Mouse (Mus musculus): ENCODE results near the gene Fam83f. TPM values are rescaled to one million over a fixed set of nuclear protein-coding genes. Genes with fewer than 3 reads are reported as not detected.
A peak's percentile ranks its signal among the peaks of the same experiment; 100 is the strongest.

Fam83f gene
- 0.93 and 2.3 TPM in 2 replicates for total RNA-seq (2014; rRNA removed)
- polyA plus RNA-seq (2015; fragmentation: Nextera tagmentation; extraction: Ambion mirVana) = 0.48 and 0.65 TPM in 2 replicates

DNA sequence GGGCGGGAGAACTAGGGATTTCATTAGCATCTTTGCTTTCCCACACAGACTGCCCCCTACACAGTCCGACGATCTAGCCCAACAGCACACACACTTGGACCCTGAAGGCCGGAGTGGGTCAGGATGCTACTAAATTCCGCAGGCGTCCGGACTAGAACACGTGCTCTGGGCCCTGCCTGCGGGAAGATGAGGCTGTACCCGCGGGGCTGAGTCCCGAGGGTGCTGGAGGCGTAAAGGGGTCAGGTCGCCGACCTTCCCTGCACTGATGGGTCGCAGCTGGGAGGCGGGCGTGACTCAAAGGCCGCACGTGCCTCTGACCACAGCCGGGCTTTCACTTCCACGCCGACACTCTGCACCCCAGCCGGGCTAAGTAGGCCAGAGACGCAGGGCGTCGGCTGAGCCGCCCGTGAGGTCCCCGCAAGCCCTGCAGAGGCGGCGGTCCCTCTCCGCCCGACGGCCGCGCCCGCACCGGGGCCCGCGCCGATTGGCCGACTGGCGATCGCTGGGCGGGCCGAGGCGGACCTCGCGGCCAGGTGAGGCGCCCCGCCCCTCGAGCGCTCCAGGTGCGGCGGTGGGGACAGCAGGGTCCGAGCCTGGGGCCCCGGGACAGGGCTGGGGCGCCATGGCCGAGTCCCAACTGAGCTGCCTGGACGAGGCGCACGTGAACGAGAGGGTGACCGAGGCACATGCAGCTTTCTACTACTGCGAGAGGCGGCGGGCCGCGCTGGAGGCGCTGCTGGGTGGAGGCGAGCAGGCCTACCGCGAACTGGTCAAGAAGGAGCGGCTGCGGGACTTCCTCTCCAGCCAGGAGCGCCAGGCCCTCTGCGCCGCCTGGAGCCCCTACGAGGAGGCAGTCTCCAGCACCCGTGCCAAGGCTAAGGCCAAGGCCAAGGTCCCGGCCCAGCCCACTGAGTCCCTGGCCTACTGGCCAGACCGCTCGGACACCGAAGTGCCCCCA, at the start of gene Fam83f:
Gene Fam83f, plus strand, starts transcription at position 553 of the 958 bp plus-strand sequence.
- no peak for TF ChIP-seq CTCF (IDR thresholded peaks at IDR 0.05)
- WGBS = 5% methylated on average over 68 of the region's 85 CpGs

DNA sequence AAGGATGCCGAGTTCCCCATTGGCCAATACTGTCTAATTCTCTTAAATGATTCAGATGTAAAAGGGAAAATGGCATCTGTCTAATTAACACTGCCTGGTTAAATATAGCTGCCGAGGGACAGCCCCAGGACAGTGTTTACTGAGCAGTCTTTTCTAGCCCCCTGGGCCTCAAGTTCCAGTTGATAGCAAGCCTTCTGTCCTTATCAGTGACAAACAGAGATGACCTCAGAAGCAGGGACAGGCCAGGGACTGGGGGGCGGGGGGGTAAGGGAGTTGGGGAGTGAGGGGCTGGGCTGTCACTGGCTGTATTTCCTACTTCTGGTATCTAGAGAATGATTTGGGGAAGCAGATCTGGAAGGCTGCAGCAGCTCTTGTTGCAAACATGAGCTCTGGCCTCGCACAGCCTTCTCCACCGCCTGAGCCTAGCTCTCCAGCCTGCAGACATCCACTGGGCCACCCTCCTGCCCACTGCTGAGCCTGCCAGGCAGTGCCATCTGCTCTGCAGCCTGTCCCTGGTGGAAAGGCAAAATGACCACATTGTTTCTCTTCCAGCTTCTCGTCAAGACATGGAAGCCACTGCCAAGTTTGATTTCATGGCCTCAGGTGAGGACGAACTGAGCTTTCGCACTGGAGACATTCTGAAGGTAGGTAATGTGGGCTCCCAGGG, 48.3 kb upstream of the Fam83f start:
- H3K9me3 ChIP-seq (ENCODE audit: low read length) = no peaks in the 10 kb centered on the region
- ATAC-seq (ENCODE audit: low FRiP score) = no peak
- no peak overlapping the region for H3K4me3 ChIP-seq (ENCODE audit: low read depth, low read length)
- no peaks in the 10 kb centered on the region; the same call in 1 of the 2 replicates for H3K4me1 ChIP-seq (ENCODE audit: insufficient read depth, low read length)
- TF ChIP-seq CTCF (IDR thresholded peaks at IDR 0.05) = no peak
- H3K4me2 ChIP-seq (ENCODE audit: low read depth, low read length, poor library complexity, severe bottlenecking) = no peak overlapping the region
- no peaks in the 10 kb centered on the region for H3K36me3 ChIP-seq (ENCODE audit: insufficient read depth, low read length)
- no peak overlapping the region for H3K27ac ChIP-seq (ENCODE audit: low read depth, low read length)
- 46% methylated on average over 8 of the region's 8 CpGs for WGBS
- no peak overlapping the region for H3K9ac ChIP-seq (replicated peaks; ENCODE audit: low read length, poor library complexity, severe bottlenecking)
- DNase-seq (ENCODE audit: low spot score) = peak; percentile 26
- no peaks in the 10 kb centered on the region for H3K27me3 ChIP-seq (ENCODE audit: insufficient read depth, low read length)

More for the DNA sequence above, at the start of gene Fam83f:
- Histone ChIP-seq H3K4me3 (ENCODE audit: low read depth, low read length) (peak within 1 kb of the TSS; percentile 29), H3K27ac (ENCODE audit: low read depth, low read length) (peak within 1 kb of the TSS; percentile 43; the same call in 1 of the 2 replicates), H3K9ac (replicated peaks; ENCODE audit: low read length, poor library complexity, severe bottlenecking) (peak within 1 kb of the TSS; percentile 45; the same call in 1 of the 2 replicates), H3K36me3 (ENCODE audit: insufficient read depth, low read length) (no peaks in the 10 kb centered on the region), H3K27me3 (ENCODE audit: insufficient read depth, low read length) (peaks cover 5% of the 10 kb centered on the region; the same call in 1 of the 2 replicates), H3K9me3 (ENCODE audit: low read length) (no peaks in the 10 kb centered on the region), H3K4me1 (ENCODE audit: insufficient read depth, low read length) (peaks cover 9% of the 10 kb centered on the region), H3K4me2 (ENCODE audit: low read depth, low read length, poor library complexity, severe bottlenecking) (peak within 1 kb of the TSS; percentile 50)
- ATAC-seq (ENCODE audit: low FRiP score) (no peak), DNase-seq (ENCODE audit: low spot score) (no peak)

DNA sequence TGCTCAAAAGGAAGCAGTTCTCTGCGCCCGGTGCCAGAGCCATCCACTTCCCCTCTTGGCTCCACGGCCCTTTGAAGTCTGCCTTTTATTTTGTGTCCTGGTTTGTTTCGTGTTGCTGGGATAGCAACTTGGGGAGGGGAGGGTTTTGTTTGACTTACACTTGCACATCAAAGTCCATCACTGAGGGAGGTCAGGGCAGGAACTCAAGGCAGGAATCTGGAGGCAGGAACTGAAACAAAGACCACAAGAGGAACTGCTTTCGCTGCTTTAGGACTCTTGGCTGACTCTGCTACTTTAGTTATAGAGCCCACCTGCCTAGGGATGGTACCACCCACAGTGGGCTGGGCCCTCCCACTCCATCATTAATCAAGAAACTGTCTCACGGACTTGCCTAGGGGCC, 45.2 kb upstream of the Fam83f start:
- Histone ChIP-seq H3K36me3 (ENCODE audit: insufficient read depth, low read length) (no peaks in the 10 kb centered on the region), H3K4me1 (ENCODE audit: insufficient read depth, low read length) (no peaks in the 10 kb centered on the region; the same call in 1 of the 2 replicates), H3K27ac (ENCODE audit: low read depth, low read length) (no peak overlapping the region), H3K9me3 (ENCODE audit: low read length) (no peaks in the 10 kb centered on the region), H3K4me2 (ENCODE audit: low read depth, low read length, poor library complexity, severe bottlenecking) (no peak overlapping the region), H3K4me3 (ENCODE audit: low read depth, low read length) (no peak overlapping the region), H3K9ac (replicated peaks; ENCODE audit: low read length, poor library complexity, severe bottlenecking) (no peak overlapping the region), H3K27me3 (ENCODE audit: insufficient read depth, low read length) (no peaks in the 10 kb centered on the region)
- DNase-seq (ENCODE audit: low spot score) (no peak), ATAC-seq (ENCODE audit: low FRiP score) (no peak)
- no peak for TF ChIP-seq CTCF (IDR thresholded peaks at IDR 0.05)
- WGBS = 56% methylated on average over 6 of the region's 6 CpGs

DNA sequence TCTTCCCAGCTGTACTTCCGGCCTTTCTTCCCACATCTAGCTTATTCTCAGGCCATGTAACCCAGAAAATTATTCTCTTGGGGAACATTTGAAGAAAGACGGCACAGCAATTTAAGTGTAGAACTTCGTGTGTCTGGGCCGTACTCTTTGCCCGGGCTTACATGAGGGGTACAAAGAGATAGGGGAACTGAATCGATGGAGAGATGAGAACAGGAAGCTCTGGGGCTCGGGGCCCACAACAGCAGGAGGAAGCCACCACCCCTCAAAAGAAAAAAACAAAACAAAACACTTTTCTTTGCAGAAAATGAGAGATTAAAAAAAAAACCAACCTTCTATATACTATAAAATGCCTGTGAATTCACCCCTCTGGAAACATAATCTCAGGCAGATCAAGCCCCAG, 41.5 kb upstream of the Fam83f start:
- ATAC-seq (ENCODE audit: low FRiP score) = no peak
- H3K36me3 ChIP-seq (ENCODE audit: insufficient read depth, low read length) = no peaks in the 10 kb centered on the region

DNA sequence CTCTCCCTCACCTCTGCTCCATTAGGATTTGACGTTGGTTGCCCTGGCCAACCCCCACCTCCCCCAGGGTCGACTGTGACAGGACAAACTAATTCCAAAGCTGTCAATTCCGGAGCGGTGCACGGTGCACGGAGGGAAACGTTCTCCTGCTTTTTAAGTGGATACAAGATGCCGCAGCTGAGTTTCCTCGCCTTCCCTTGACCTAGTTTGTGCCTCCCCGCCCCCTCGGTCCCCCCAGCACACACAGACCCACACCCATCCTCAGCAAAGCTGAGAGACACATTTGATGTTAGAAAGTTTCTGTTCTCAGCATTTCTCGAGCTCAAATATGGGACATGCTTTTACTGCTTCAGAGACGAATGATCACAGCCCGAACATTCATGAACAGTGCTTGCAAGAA, 40.9 kb upstream of the Fam83f start:
- H3K9ac ChIP-seq (replicated peaks; ENCODE audit: low read length, poor library complexity, severe bottlenecking) = no peak overlapping the region
- H3K4me2 ChIP-seq (ENCODE audit: low read depth, low read length, poor library complexity, severe bottlenecking) = peak overlapping the region; percentile 9; the same call in 1 of the 2 replicates
- WGBS = 33% methylated on average over 14 of the region's 14 CpGs

More for the DNA sequence above, 41.5 kb upstream of the Fam83f start:
- TF ChIP-seq CTCF (IDR thresholded peaks at IDR 0.05) = no peak
- H3K9me3 ChIP-seq (ENCODE audit: low read length) = no peaks in the 10 kb centered on the region
- DNase-seq (ENCODE audit: low spot score) = no peak
- H3K4me2 ChIP-seq (ENCODE audit: low read depth, low read length, poor library complexity, severe bottlenecking) = peak overlapping the region; percentile 9; the same call in 1 of the 2 replicates
- 60% methylated on average over 7 of the region's 7 CpGs for WGBS
- H3K4me1 ChIP-seq (ENCODE audit: insufficient read depth, low read length) = no peaks in the 10 kb centered on the region
- H3K27me3 ChIP-seq (ENCODE audit: insufficient read depth, low read length) = no peaks in the 10 kb centered on the region
- H3K27ac ChIP-seq (ENCODE audit: low read depth, low read length) = no peak overlapping the region
- no peak overlapping the region for H3K4me3 ChIP-seq (ENCODE audit: low read depth, low read length)
- no peak overlapping the region for H3K9ac ChIP-seq (replicated peaks; ENCODE audit: low read length, poor library complexity, severe bottlenecking)

More for the DNA sequence above, 40.9 kb upstream of the Fam83f start:
- no peak for DNase-seq (ENCODE audit: low spot score)
- no peak for ATAC-seq (ENCODE audit: low FRiP score)
- no peak overlapping the region for H3K27ac ChIP-seq (ENCODE audit: low read depth, low read length)
- no peaks in the 10 kb centered on the region for H3K4me1 ChIP-seq (ENCODE audit: insufficient read depth, low read length)
- H3K36me3 ChIP-seq (ENCODE audit: insufficient read depth, low read length) = no peaks in the 10 kb centered on the region
- no peak overlapping the region for H3K4me3 ChIP-seq (ENCODE audit: low read depth, low read length)
- H3K27me3 ChIP-seq (ENCODE audit: insufficient read depth, low read length) = no peaks in the 10 kb centered on the region
- no peak for TF ChIP-seq CTCF (IDR thresholded peaks at IDR 0.05)
- no peaks in the 10 kb centered on the region for H3K9me3 ChIP-seq (ENCODE audit: low read length)

All from midbrain, postnatal 0 days (tissue).